Mouse (Mus musculus) cerebellum, adult 9-10 months (tissue): ENCODE measurements around the gene Prdm16.

ENCODE experiments used
- DNase-seq: peaks from one replicate; pipeline ENCODE4 v3.0.0; 2022

Prdm16 gene

DNA sequence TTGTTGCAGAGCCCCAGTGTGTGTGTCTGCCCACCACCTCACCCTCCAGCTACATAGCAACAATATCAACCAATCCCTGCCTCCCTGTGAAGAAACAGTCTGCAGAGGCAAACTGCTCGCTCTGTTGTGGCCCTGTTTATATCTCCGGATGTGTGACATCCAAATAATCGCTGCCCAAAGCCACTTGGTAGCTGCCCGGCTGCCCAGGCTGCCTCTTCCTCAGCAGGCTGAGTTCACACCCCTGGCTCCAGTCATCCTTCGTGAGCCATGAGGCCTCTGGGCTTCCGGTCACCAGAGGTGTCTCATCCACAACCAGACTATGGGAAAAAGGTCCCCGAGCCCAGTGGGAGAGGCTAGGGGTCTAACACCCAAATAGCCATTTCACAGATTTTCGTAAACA, 164.1 kb downstream of the Prdm16 start:
- no peak for DNase-seq

DNA sequence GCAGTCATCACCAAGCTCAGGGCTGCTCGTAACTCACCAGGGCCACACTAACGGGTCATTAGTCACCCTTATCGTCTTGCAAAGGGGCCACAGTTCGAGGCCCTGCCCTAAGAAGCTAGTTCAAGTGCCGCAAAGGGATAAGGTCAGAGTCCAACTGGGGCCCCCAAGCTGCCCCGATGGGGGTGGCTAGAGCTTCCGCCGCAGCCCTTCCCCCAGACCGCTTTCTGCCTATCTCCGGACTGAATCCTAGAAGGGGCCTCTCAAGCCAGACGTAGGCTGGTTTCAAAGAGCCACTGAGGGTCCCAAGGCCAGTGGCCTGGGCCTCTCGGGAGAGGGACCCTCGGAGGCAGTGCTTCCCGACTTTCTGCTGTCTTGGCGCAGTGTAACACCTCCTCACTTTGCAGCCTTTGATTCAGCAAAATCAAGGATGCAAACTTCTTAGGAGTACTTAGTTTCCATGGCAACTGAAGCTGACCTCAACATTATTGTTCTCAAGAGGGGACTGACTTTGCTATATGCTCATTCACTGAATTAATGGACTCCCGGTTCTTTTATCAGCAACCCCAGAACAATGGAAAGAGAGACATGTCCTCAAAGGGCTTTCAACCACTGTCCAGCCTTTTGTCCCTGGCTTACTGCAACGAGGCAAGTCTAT, 165.1 kb downstream of the Prdm16 start:
- no peak for DNase-seq

DNA sequence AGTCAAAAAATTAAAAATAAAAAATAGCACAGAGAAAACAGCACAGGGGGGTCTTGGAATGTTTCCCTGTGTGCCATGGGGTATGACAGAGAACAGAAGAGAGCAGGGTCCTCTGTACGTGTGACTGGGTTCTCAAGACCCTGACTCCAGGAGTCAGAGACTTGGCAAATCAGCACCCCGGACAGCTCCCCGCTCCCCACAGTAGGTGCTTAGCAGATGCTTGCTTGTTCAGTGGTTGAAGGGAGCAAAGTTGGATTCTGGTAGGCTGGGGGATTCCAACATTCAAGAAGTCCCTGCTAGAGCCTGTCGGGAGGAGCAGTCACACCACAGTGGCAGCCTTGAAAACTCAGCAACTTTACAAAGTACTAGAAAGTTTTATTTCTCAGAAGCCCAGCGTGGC, 170.4 kb downstream of the Prdm16 start:
- DNase-seq = no peak

DNA sequence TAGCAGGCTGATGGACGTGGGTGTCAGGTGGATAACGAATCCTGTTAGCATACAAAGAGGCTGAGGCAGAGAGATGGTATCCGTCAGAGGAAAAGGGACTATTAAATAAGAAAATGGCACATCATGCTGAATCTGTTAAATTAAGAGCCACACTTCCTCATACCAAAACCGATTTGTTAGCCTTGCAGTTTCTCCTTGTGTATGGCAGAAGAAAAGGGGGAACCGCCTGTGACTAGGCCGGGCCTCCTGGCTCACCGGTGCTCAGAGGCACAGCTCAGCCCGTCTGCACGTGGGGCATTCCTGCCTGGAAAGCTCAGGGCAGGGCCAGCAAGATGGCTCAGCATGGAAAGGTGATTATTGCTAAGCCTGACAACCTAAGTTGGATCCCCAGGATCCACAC, 171.6 kb downstream of the Prdm16 start:
- no peak for DNase-seq

DNA sequence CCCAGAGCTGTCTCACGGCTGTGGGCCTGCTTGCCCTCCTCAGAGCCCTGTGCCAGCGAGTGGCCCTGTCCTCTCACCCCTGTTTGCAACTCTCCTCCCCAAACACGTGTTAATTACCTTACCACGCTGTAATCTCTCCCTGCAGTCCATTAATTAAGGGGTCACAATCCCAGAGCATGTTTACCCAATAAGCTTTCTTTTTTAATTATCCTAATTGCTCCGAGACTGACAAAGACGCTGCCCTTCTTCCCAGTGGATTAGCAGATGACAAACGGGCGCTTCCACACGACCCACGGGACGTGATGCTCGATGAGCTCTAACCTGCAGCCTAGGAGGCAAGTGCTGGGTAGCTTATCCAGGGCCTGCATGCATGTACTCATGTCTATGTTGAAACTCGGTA, 176.7 kb downstream of the Prdm16 start:
- DNase-seq = no peak

DNA sequence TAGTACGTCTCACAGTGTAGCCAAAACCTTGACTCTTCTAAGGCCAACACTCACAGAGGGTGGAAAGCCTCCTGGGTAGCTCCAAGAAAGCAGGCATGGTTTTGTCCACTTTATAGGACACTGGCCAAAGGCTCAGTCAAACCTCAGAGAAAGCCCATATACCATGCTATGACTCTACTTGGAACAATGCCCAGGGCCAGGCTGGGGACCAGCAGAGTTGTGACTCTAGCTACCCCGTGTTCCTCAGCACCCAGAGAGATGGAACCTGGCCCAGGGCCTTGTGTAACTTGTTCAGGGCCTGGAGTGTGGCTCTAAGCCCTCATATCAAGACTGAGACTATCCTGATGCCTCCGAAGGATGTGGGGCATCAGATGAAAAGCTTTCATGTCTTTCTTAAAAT, 178.9 kb downstream of the Prdm16 start:
- DNase-seq = no peak

DNA sequence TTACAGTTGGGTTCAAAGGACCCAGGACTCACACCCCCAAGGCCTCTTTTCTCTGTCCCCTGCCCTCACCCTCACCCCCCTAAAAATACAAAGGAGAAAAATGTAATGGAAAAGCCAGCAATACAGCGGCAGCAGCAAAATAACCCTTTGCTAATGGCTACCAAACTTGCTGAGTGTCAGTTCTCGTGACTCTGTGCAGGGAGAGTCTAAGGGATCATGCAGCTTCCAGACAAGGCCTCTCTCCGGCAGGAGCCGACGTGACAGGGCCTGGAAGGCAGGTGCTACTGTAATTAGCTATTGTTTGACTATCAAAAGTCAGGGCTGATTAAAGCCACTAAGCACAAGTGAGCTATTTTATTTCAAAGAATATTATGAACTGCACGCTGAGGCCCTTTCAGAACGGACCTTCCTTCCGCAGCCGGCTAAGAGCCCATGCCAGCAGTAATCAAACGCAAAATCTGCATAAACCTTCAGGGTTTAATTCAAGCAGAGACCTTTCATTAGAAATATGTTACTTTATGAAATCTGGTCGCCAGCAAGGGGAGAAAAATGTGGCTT, 180.3 kb downstream of the Prdm16 start:
- no peak for DNase-seq

DNA sequence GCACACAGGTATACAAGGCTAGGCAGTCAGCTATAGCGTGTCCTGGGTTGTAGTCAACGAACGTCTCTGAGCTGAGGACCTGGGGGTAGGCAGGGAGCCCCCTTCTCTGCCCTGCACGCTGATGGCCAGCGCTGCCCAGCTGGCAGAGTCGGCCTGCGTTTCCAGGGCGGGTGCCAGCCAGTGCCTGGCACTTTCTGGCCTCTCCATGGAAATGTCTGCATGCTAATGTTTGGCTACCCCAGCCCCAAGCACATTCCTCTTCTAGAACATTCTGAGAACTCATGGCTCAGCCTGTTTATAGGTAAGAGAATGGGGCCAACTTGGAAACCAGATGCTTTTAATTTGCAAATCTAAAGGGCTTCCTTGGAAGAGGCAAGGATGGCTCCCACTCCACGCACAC, 186.2 kb downstream of the Prdm16 start:
- DNase-seq = no peak

DNA sequence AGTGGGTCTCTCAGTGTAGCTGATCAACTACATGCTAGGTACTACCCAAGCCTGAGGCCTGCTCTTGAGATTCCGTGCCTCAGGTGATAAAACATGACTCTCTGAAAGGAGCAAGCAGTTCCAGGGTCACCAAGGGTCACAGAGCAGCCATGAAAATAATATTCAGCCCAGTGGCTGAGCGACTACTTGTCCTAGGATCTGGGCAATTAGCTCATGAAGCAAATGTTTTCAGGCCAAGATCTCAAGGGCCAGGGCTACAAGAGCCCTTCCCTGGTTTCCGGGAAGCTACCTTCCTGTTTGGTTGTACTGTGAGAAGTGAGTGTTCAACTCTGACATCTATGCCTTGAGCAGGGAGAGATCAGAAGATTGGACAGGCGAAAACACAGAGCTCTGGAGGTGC, 186.6 kb downstream of the Prdm16 start:
- DNase-seq = no peak

DNA sequence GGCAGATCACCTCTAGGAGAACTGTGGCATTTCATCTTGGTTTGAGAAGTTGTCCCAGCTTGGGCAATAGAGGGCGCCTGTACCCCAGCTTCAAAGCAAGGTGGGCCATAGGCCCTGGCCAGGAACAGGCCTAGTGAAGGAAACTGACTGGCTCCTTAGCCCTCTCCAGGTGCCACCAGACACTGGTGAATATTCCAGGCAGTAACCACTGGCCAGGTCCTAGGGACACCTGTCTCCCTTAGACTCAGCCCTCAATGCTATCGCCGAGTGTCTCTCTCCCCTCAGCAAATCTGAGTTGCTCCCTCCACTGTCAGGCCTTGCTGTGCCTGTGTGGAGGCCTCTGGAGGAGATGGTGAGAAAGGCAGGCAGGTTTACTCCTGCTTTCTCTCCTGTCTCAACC, 187.3 kb downstream of the Prdm16 start:
- peak; percentile 3 for DNase-seq

DNA sequence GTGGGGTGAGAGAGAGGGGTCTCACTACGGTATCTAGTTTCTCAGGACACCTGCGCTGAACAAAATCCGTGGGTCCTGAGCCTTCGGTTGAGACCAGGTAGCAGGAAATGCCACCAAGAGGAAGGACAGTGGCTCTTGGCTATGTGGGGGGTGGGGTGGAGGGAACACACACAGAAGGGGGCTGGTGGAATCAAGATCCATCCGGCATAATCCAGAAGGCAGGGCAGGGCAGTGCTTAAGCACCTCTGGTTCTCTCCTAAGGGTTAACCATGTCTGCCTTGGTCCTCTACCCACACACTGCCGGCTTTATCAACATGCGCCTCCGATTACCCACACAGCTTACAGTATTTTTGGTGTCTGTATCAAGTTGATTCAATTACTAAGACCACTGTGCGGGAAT, 191.0 kb downstream of the Prdm16 start:
- DNase-seq = no peak

DNA sequence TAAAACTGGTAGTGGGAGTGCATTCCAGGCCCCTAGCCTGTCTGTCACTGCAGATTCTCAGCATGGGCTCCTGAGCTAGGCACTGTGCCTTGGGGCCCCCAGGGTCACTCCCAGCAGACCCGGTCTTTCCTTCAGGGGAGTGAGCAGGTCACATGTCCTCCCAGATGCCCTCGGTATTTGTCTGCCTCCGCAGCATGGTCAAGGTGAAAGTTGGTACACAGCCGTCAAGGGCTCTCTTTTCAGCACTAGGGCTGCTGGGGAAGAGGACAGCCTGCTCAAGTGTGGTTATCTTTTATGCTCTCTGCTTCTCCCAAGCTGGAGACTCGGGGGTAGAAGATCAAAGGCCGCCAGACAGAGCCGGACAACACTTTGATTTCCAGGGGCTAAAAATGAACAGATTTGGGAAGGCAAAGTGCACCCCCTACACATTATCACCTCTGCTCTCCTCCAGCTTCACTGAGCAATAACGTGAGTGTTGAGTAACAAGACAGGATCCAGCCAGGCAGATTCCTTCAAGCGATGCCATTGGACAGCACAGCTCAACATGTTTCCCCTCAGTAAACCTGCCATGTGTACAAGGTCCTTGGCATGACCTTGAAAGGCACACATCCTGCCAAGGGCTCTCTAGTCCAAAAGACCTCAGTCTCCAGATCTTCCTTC, 193.9 kb downstream of the Prdm16 start:
- DNase-seq = no peak

DNA sequence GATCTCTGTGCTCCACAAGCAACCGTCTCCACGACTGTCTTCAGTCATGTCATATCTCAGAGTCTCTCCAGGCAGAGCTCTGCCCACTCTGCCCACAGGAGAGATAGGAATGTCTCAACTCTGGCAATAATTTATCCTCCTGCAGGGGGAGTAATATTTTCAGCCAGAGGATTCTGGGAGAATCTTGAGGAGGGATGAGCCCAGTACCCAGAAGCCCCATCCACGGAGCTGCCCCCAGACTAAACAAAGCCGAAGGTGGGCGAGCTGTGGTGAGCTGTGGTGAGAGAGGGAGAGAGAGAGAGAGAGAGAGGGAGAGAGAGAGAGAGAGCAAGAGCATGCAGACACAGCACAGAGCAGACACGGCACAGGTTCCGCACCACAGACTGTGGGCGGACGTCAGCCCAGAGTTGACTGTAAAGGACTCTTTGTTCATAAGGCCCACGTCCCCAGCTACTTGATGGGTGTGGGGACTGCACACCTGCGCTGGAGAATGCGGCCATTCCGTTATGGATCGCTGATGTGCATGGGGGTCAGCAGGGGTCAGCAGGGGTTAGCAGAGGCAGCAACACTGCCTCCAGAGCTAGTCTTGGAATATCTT, 197.1 kb downstream of the Prdm16 start:
- no peak for DNase-seq

DNA sequence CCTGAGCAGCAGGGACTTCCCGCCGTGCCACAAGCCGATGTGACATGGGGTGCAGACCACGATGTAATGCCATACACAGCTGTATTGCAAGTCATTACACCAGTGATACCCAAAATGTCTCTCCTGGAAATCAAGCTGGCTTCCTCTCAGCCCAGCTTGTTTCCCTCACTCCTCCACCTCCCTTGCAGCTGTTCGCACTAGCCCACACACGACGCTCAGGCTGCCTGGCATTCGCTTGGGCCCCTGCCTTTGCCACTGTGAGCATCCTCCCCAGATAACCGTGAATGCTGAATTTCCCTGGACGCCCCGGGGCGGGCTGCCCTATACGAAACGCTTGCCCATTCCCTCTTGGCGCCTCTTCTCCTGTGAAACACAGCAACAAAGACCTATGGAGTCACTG, 198.1 kb downstream of the Prdm16 start:
- no peak for DNase-seq

DNA sequence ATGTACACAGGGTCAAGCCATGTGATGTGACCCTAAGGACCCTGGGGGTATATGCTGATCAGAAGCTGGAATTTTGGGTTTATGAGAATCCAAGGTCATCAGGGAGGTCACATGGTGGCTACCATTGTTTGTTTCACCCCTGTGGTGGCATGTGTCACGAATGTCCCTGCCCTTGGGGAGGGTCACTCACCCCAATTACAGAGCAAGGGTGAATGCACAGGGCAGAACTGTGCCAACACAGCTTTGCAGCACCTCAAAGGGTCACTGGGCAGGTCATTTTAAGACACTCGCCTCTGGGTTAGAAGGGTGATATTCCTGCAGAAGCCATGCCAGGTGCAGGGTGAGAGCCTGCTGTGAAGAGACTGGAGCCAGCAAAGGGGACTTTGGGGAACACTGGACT, 206.9 kb downstream of the Prdm16 start:
- DNase-seq = no peak

DNA sequence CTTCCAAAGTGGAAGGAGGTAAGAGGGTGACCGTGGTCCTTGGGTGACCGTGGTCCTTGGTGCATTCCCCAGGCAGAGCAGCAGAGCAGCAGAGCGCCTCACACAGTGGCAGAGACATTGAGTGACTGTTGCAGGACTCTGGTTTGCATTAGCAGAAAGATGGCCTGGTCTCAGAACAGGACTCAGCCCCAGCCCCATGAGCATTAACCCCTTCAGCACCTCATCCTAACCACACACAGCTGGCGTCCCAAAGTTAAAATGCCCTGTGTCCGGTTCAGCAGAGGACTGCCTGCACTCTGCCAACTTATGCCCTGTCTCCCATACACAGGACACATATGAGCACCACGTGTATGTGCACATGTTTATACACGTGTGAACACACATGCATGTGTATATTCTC, 209.8 kb downstream of the Prdm16 start:
- no peak for DNase-seq

DNA sequence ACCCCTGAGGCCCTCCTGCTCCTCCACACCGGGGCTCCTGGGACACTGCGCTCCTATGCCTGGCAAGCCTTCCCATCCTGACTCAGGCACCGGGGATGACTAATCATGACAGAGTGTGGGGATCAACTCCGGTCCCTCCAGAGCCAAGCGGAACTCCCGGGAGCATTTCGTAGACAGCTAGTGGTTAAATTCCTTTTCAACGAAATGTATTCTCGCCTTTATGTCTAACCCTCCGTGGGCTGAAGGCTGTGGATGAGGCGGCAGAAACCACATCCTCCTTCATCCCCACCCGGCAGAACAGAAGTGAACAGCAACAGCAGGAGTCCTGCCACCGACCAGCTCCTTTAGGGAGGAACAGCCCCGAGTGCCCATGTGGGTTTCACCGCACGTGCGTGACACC, 211.4 kb downstream of the Prdm16 start:
- DNase-seq = no peak

DNA sequence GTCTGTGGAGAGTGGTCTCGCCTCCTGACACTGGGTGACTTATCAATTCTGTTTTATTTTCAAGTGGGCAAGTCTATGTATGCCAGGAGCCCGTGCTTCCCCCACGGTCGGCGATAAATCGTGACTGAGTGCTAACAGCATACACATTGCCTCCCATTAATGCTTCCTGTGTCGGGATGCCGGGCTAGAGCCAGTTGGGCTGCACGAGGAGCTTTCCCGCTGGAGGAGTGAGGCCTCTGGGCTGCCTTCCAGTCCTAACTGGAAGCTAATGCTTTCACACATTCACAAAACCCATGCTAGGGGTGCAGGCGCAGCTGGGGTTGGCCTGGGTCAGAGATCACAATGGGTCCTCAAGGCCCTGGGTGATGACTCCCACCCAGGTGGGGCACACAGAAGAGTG, 212.0 kb downstream of the Prdm16 start:
- DNase-seq = no peak

DNA sequence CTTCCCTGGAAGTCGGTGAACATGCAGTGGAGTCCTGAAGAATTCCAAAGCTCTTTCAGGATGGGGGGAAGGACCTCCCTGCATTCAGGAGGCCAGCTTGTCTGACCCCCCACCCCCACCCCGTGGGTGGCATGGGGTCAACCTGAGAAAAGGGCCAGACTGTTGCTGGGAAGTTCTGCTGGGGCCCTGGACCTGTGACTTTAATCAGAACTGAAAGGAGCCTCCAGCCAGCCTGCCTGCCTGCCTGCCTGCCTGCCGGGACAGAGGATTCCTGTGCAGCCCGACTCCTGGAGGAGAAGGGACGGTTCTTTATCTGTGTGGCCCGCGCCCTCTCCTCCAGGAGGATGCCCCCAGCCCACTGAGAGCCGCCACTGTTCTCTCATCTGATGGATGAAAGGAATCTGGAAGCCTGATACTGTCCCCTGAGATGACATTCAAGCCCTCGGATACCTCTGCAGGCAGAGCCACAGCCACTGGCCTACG, 214.2 kb downstream of the Prdm16 start:
- DNase-seq = no peak

DNA sequence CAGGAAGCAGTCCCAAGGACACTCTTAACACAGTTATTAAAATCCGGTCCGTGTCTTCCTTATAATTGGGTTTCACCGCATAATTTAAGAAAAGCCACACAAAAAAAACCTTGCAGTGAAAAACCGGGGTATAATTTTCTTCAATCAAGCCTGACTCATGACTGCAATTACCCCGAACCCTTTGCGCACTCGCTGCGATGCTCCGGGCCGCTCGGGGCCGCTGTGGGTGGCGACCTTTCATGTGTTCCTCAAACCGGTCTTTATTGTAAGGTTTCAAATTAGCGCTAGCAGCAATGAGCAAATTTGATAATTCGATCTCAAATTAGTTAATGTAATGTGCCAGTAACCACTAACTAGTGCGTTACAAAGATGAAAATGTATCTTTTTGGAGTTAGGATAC, 215.9 kb downstream of the Prdm16 start:
- DNase-seq = no peak

DNA sequence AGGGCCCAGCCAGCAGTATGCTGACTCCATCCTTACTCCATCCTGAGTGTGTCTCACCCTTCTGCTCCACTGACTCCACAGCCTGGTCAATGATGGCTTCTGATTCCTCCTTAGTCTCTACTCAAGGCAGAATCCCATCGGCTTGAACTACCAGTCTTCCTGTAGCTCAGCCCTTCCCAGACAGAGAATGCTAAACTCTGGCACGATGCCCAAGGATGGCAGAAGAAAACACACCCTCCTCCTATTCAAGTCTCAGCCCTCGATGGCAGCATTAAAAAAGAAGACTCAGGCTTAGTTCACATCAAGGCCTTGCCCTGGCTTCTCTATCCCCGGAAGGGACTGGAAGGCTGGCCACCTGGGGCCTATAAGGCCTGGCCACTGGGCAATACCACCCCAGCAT, 216.9 kb downstream of the Prdm16 start:
- no peak for DNase-seq

DNA sequence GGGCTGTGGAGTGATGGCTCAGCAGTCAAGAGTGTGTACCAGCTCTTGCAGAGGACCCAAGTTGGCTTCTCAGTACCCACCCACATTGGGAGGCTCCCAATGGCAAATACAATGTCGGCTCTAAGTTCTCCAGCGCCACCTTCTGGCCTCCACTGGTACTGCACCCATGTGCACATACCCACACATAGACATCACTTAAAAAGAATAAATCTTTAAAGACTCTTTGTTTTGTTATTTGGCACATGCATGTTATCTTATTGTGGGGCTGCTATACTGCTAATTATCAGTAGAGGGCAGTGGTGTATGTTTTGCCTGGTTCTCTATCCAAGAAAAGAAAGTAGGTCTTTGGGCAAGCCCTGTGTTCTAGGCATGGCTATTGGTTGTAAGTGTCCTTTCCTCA, 217.7 kb downstream of the Prdm16 start:
- no peak for DNase-seq

DNA sequence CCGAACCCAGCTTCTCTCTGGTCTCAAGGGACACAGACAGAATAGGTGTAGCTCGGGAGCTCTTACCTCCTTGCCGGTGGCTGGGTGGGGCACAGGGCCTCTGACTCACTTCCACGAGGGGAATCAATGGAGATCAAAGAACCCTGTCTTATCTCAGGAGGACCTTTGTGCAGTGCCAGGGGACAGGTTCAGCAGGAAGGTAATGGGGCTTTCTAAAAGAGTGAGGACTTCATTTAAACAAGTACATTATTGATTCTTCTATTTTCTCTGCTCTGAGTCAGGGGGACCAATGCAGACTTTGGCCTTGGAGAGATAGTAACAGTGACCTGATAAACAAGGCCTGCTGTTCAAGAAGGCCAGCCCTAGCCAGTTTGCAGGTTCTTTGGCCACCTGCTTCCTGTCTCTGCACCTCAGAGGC, 218.3 kb downstream of the Prdm16 start:
- no peak for DNase-seq

DNA sequence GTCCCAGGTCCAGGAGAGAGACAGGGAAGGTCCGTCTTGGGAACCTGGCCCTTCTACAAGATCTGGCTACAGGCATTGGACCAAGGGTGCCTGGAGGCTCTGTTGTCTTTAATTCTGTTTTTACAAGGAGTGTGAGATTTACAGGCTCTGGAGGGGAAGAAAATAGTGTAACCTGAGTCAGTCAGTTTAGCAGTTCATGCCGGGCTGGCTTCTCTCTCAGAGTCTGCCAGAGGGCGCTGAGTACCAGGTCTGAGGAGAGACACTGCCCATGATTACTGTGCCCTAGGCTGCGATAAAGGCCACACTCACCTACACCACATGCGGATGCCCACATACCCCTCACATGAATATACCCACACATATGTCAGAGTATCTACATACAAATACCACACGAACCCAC, 219.9 kb downstream of the Prdm16 start:
- DNase-seq = no peak
